Mouse (Mus musculus) cerebellum, postnatal 36 days (tissue): ENCODE measurements around the gene Tpm1.

Experiments
- DNase-seq, 2 experiments: peaks; one replicate each; pipeline ENCODE4 v3.0.0; 2021 to 2022; ENCODE audit warnings: mixed read lengths in 2 of 2

Tpm1 gene

GRCm38 (mm10) chr9:67049086-67049824, at the start of gene Tpm1:
Tpm1 (minus strand) TSS chr9:67049406.
- DNase-seq = peak in 1 of 2 experiments; percentile 36

- DNase-seq = no peak
These were observed 45.2 kb upstream of the Tpm1 start for GRCm38 (mm10) chr9:67094371-67094770.

- no peak for DNase-seq
These were observed 43.0 kb upstream of the Tpm1 start for GRCm38 (mm10) chr9:67092210-67092609.

GRCm38 (mm10) chr9:67091598-67091997, 42.4 kb upstream of the Tpm1 start:
- DNase-seq = no peak

- no peak for DNase-seq
These were observed 41.9 kb upstream of the Tpm1 start for GRCm38 (mm10) chr9:67091151-67091550.

GRCm38 (mm10) chr9:67090633-67091045, 41.4 kb upstream of the Tpm1 start:
- no peak for DNase-seq

- no peak for DNase-seq
These were observed 40.0 kb upstream of the Tpm1 start for GRCm38 (mm10) chr9:67089167-67089566.

GRCm38 (mm10) chr9:67083801-67084200, 34.6 kb upstream of the Tpm1 start:
- no peak for DNase-seq

GRCm38 (mm10) chr9:67081688-67082087, 32.5 kb upstream of the Tpm1 start:
- no peak for DNase-seq

- no peak for DNase-seq
These were observed 28.6 kb upstream of the Tpm1 start for GRCm38 (mm10) chr9:67077658-67078319.

- no peak for DNase-seq
These were observed 28.1 kb upstream of the Tpm1 start for GRCm38 (mm10) chr9:67077266-67077657.

- no peak for DNase-seq
These were observed 23.0 kb upstream of the Tpm1 start for GRCm38 (mm10) chr9:67072182-67072581.

GRCm38 (mm10) chr9:67071596-67071995, 22.4 kb upstream of the Tpm1 start:
- no peak for DNase-seq

GRCm38 (mm10) chr9:67071103-67071502, 21.9 kb upstream of the Tpm1 start:
- DNase-seq = no peak

- no peak for DNase-seq
These were observed 17.4 kb upstream of the Tpm1 start for GRCm38 (mm10) chr9:67066616-67067015.

GRCm38 (mm10) chr9:67059714-67060113, 10.5 kb upstream of the Tpm1 start:
- no peak for DNase-seq

GRCm38 (mm10) chr9:67058366-67058765, 9.2 kb upstream of the Tpm1 start:
- DNase-seq = no peak

- no peak for DNase-seq
These were observed 1.6 kb upstream of the Tpm1 start for GRCm38 (mm10) chr9:67050736-67051337.

GRCm38 (mm10) chr9:67049836-67050235, 630 bp upstream of the Tpm1 start:
- DNase-seq = no peak

GRCm38 (mm10) chr9:67048483-67049085, 622 bp downstream of the Tpm1 start:
- no peak for DNase-seq

- peak in 1 of 2 experiments; percentile 18 for DNase-seq
These were observed 1.4 kb downstream of the Tpm1 start for GRCm38 (mm10) chr9:67047606-67048482.

GRCm38 (mm10) chr9:67046881-67047605, 2.2 kb downstream of the Tpm1 start:
- DNase-seq = no peak
